Mouse (Mus musculus): ENCODE data around the gene Kmt2d.
"Not testable (repeated sequence)": the region's sequence is repeated elsewhere in the genome, so short reads cannot be mapped to it uniquely, and the experiment has no call there.

The Kmt2d gene

DNA sequence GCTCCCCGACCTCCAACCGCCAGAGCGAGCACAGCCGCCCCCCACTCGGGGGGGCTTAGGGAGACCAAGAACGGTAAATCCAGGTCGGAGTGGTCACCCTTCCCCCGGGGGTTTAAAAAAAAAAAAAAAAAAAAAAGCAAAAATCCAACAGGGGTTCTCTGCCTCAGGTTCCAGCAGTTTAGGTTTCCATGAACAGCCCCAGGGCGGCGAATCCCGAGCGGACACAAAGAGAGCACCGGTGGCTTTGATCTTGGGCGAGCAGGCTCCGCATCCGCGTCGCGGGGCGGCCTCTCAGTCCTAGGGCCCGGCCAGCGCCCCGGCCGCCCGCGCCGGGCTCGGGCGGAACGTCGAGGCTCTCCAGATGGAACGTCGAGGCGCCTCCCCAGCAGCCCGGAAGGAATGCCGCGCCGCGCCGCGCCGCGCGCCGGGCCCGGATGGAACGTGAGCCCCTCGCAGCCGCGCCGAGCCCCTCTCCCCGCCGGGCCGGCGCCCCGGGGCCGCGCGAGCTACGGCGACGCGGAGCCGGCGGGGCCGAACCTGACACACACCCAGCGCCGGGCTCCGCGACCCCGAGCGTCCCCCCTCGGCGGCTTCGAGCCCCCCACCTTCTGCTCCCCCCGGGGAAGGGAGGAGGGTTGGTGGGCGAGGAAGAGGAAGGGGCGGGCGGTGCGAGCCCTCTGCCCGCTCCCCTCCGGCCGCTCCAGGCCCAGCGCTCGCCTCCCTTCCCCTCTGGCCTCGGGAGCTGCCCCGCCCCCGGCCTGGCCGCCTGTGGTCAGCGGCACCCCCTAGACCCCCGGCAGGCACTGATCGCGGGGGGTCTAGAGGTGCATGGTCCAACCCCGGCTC lies at the start of gene Kmt2d:
Kmt2d (minus strand) TSS at position 135 of the 846 bp plus-strand sequence.
- DNase-seq (ENCODE audit: low spot score), result no peak

DNA sequence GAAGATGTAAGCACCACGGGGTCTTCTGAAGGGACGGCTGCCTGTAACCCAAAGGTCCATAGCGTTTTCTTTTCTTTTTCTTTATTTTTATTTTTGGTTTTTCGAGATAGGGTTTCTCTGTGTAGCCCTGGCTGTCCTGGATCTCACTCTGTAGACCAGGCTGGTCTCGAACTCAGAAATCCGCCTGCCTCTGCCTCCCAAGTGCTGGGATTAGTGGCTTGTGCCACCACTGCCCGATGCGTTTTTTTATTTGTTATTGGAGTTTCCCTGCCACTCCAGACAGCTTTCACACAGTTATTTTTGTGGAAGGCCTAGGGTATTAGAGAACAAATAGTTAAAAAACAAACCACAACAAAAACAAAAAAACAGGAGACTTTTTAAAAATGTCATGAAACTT lies 47.5 kb upstream of the Kmt2d start:
- not testable (repeated sequence) for DNase-seq (ENCODE audit: low spot score)

DNA sequence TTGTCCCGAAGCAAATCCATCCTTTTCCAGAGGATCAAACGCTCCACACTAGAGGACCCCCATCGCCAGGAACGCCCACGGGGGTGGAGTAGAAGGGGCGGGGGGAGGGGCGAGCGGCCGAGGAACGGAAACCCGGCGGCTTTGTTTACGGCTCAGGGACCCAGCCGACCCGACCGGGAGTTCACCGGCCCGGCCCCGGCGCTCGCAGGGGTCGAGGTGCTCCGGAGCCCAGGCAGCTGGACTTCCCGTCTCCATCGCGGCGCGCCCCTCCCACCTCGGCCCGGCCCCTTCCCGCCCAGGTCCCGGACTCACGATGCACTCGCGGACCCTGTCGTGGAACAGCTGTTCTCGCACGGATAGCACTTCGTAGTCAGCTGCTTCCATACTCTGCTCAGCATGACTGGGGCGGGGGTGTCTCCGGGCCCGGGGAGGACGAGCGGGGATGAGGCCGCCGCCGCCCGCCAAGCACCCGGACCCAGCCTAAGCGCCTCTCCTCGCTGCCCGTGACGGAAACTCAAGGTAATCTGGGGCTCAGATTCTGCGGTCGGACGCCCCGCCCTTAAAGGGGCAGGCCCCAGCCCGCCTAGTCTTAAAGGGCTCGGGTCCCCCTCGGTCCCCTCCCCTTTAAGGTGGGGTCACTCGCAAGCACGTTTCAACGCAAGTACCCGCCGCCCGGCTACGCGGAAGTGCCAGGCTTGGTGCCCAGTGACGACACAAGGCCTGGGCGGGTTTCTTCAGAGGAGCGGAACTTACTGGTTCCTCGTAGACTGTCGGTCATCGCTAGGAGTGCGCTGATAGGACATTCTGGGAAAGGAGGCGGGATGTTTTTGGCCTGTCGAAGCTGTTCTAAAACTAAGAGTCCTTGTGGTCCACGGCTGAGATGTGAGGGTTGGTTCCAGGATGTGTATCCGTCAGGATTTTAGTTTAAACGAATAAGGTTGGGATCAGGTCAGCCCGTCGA lies 46.8 kb upstream of the Kmt2d start, which contains the start of gene Lmbr1l:
Lmbr1l (minus strand) TSS at position 694 of the 961 bp plus-strand sequence.
- peak; percentile 93 for DNase-seq (ENCODE audit: low spot score)

DNA sequence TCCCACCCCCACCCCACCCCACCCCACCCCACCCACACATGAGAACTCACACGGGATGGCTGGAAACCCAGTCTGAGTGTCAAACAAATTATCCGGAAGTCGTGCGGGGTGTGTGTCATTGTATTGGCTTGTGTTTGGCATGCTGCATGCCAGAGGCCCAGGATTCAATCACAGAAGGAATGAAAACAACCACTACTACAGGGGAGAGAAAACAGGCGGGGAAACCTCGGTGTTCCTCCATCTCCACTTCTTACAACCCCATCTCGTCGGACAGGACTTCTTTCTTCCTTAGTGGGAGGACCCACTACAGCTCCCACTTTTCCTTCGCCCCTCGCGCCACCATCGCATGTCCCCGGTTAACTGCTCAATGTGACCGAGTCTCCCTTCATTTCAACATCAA lies 46.1 kb upstream of the Kmt2d start:
- DNase-seq (ENCODE audit: low spot score), result peak; percentile 29

DNA sequence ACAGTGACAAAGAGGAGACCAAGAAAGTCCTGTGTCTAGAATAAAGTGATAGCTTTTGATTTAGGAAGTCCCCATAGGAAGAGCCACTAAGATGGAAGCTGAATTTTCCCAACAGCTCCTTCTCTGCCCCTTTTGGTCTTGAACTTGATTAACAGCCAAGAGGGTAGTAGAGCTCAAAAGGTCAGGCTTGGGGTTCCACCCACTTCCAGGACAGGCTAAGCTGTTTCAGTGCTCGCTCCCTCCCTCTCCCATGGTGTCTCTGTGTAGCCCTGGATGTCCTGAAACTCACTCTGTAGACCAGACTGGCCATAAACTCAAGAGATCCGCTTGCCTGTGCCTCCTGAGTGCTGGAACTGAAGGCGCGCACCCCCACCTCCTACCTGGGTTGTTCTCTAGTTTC lies 45.0 kb upstream of the Kmt2d start:
- DNase-seq (ENCODE audit: low spot score), result no peak

DNA sequence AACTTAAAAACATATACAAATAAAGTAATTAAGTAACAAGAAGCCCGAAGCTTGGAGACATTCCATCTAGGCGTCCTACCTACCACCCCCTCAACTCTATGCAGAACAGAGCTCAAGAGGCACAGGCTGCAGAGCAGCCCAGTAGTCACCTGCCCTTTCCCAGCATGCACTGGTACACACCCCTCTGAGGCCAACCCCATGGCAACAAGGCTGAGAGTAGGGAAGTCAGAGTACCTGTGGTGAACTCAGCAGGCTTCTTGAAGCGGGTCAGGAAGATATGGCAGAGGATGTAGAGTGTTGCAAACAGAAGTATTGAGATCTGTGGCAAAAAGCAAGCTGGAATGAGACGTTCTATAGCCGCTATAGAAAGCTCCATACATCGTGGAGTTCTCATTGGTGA lies 43.9 kb upstream of the Kmt2d start:
- DNase-seq (ENCODE audit: low spot score), result no peak

DNA sequence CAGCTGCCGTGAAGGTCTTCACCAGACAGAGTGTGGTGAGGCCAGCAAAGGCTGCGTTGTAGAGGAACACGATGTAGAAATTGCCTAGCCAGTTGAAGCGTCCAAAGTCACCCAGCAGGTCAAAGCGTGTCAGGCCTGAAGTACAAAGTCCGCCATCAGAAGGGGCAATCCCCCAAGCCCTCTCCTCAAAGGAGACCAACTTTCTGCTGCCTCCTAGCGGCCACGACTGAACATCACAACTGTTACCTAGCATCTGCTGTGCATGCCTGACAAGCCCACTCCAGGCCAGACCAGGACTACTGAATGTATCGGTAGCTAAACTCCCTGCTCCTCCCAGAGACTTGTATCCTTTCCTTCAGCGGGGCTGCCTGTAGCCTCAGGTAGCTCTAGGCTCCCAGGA lies 33.7 kb upstream of the Kmt2d start:
- no peak for DNase-seq (ENCODE audit: low spot score)

DNA sequence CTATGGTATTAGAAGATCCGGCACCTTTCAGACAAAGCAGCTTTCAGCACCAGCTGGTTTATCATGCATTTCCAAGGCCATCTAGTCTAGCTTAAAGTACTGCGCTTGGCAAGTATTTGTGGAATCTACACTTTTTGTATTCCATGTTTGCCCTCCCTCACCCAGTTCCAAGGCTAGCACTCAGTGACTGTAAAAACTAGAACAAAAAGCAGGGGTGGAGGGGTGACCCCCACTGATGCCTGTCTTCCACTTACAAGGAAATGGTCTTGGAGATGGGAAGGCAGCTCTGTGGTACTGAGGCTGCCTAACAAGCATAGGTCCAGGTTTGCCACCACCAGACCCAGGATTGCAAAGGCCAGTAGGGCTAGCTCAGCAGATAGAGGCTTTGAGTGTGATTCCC lies 31.6 kb upstream of the Kmt2d start:
- no peak for DNase-seq (ENCODE audit: low spot score)

DNA sequence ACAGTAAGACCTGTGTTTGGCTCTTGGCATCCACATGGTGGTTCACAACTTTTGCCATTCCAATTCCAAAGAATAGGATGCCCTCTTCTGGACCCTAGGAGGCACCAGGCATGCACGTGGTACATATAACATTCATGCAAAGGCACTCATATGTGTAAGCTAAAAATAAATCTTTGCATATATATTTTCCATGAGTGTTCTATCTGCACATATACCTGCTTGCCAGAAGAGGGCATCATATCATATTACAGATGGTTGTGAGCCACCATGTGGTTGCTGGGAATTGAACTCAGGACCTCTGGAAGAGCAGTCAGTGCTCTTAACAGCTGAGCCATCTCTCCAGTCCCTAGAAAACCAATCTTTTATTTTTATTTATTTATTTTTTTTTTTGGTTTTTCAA lies 30.5 kb upstream of the Kmt2d start:
- DNase-seq (ENCODE audit: low spot score), result no peak

DNA sequence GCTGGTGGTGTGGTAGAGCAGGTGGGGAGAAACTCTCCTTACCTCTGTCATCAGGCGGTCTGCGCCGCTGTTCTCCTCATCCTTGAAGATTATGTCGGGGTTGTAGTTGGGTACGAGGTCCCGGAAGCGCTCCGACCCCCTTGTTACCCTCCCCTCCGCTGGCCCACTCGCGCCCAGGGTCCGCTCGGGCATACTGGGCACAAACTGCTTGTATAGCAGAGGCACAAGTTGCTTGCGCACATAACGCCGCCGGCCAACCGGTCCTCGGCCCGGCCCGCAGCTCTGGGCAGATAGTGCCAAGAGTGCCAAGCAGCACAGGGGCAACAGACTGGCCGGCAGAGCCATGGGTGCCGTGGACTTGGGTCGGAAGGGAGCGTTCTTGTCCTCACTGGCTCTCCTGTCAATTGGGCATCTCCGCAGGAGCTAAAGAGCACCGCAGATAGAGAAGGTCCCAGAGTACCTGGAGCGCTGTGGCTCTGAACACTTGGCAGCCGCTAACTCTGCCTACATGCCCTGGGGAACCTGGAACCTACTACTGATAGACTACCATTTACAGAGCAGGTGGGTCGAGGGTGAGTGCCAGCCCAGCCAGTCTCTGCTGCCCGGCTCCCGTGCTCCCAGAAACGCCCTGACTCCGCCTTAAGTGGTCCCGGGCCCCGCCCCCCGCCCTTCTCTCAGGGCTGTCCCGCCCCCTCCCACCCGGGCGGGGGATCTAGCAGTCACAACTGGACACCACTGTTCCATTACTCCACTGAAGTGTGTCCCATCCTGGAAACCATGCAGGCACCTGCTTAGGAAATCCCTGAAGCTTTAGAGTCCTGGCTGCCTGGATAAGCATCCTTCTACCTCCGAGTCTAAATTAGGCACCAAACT lies 27.2 kb upstream of the Kmt2d start, which contains the start of gene Dhh:
Dhh (minus strand) TSS at position 613 of the 873 bp plus-strand sequence.
- no peak for DNase-seq (ENCODE audit: low spot score)

DNA sequence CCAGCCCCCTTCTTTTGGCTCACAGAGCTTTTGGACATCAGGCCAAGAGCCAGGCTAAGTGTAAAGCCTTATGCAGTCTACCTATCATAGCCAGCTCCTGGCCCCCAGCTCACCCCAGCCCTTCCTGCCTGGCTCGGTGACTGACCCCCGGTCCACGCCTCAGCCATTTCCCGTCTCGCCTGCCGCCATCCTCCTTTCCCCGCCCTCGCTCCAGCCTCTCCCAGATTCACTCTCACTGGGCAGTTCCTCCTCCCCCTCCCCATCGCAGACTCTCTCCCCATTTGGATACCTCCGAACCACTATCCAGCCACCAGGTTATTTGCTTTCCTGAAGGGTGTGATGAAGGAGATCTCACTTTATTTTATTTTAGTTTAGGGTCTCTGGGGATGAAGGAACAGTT lies 26.5 kb upstream of the Kmt2d start:
- no peak for DNase-seq (ENCODE audit: low spot score)

DNA sequence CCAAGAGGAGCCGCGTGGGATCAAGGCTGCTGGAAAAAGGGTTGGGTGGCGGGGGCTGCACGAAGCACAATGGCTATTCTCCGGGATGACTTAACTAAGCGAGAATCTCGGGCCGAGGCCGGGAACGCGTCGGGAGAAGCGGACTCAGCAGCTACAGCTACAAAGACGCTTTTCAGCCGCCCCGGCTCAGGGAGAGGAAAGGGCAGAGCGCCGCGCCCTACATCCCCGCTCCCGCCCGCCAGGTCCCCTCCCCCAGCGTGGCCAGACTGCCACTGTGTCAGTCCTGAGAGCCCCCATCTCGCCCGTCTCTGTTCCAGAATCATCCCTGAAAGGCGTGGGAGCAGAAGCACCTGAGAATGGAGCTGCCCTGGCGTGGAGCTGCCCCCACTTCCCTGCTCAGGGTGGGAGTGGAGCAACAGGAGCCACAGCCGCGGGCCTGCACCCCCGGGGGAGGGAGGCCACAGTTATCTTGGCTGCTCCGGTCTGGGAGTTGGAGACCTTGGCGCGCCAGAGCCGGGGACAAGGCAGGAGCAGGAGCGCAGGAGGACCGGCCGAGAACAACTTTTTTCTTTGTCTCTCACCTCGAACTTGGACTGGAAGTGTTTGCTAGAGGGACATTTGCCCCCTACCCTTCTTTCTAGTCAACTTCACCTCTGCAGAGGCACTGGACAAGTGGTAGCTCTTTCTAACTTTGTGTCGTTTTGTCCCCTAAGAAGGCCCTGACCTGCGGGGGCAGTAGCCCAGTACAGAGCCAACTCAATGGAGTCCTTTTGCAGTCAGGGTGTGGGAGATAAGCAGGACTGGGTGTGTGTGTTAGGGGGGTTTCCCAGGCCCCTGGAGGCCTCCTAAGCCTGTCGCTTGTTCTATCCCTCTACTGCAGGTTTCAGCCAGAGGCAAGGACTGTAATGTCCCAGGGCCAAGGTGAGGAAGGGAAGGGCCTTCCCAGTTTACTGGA lies 24.9 kb upstream of the Kmt2d start:
- no peak for DNase-seq (ENCODE audit: low spot score)

DNA sequence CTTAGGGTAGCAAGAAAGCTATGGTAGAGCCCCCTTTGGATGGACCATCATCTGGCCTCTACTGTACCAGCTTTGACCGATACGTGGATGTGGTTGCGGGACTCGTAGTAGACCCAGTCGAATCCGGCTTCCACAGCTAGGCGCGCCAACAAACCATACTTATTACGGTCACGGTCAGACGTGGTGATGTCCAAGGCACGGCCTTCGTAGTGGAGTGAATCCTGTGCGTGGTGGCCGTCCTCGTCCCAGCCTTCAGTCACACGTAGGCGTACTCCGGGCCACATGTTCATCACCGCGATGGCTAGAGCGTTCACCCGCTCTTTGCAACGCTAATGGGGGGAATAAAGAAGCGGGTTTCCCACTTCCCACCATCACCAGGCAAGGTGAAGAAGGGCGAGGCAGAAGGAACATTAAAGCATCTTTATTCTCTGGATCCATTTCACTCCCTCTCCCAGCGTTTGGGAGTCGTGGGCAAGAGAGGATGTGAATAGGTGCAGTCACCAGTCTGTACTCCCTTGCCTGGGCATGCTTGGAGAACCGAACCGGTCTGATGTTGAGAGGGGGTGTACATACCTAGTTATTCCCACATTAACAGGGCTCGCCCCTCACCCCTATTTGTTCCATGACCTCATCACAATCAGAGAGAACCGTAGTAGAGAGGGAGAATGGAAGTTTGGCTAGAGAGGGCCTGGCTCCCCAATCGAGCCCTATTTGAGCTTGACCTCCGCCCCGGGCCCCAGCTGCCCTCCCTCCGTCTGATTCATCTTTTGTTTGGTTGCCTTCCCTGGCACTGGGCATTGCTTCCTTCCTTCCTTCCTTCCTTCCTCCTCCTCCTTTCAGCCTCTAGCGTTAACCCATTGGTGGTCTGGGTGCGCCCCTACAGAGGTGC lies 24.0 kb upstream of the Kmt2d start:
- DNase-seq (ENCODE audit: low spot score), result no peak

DNA sequence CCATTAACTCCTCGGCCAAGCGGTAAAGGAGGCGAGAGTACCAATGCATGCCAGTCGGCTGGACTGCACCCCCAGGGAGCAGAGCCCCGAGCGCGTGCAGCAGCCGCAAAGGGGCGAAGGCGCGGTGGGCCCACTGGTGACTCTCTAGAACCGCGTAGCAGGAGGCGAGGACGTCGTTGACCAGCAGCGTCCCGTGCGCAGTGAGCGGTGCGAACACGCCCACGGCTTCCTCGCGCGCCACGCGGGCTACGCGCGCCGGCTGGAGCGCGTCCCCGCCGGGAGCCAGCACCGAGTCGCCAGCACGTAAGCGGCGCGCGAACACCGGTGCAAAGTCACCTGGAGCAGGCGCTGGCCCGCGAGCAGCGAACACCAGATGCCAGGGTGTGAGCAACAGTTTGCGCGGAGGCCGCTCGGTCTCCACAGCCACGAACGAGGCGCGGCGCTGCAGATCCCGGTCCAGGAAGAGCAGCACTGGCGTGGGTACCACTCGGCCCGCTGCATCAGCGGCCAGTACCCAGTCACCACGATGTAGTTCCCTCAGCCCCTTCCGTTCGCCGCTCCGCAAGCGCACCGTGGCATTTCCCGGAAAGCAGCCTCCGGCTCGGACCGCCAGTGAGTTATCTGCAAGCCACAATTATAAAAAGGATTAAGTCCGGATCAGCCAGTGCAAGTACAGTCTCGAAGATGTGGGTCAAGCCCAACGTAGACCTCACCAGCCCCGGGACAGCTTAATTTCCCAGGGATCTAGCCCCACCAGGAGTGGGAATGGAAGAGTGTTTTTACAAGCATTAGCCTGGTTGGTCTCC lies 23.1 kb upstream of the Kmt2d start, which contains the start of gene Rhebl1:
Rhebl1 (minus strand) TSS at position 601 of the 806 bp plus-strand sequence.
- DNase-seq (ENCODE audit: low spot score), result no peak

DNA sequence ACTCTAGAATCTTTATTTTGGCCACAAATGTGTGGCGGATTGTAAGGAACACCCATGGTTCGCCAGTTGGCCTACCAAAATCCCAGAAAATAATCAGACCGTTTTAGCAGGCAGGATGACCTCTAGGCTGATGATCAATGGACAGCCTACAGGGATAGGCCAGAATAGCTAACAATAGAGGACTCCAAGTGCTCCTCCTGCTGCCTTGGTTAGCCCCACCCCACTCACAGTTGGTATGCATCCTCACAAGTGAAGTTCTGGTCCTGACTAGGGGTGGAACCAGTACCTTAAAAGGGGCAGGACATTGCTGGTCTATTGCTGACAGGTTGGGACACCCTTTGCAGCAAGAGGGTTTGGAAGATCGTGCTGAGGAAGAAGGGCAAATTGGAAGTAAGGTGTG lies 22.0 kb upstream of the Kmt2d start:
- no peak for DNase-seq (ENCODE audit: low spot score)

DNA sequence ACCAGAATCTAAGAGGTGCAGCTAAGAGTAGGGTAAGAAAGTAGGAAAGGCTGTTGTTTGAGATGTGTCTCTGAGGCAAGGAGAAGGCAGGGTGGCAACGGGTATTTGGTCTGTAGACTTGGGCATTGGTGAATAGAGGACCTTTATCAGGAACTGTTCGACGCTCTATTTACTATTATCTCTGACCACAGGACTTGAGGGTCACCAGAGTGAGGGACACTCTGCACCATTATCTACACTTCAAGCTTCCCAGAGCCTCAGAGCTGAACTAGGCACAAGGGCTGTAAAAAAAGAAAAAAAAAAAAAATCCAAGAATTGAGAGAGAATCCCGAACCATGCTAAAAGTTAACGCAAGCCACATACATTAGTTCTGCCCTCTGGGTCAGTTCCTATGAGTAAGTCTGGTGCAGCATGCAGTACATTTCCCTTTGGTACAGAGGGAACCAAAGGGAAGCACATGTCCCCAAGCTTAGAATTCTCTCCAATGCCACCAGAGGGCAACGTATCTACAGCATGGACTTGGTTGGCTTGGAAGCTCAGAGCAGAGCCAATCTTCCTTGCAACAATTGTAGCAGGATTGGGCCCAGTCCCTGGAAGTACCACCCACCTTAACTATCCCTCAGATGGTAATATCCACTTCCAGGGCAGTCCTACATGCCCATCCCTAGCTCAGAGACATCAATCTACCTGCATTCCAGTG lies 21.1 kb upstream of the Kmt2d start:
- no peak for DNase-seq (ENCODE audit: low spot score)

DNA sequence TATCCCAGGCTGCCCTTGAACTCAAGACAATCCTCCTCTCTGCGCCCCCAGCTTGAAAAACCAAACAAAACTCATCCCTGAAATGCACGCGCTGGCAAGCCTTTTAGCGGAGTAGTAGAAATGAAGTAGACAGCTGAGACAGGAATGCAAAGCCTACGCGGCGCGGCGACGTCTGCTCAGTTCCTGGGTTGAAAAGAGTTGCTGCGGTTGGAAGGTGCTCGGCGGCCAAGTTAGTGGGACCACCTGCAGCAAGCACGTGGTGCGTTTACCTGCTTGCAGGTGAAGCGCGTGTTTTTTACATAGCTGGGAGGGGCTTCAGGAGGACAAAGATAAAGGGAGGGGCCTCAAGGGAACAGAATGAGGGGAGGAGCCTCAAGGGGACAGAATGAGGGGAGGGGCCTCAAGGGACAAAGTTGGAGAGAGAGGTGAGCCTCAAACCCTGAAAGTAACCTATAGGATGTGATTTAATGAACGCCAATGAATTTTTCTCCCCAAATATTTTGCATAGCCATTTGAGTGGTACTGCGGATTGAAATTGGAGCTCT lies 20.3 kb upstream of the Kmt2d start:
- no peak for DNase-seq (ENCODE audit: low spot score)

DNA sequence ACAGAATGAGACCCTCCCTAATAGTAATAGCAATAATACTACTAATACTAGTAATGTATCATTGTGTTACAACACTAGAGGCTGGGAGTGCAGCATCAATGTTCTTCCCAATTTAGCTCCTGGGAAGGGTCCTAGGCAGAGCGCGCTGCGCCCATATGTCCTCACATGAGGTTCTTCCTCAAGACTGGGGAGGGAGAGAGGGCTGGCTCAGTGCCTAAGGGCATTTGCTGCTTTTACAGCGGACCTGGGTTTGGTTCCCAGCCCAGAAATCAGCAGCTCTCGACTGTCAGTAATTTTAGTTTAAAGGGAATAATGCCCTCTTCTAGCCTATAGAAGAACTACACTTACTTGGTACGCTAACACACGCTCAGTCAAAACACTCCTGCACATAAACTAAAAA lies 16.5 kb upstream of the Kmt2d start:
- no peak for DNase-seq (ENCODE audit: low spot score)

Measured in urinary bladder, postnatal 25 days (tissue).